Mouse (Mus musculus): ENCODE results near the gene Mtrex. TPM values are rescaled to one million over a fixed set of nuclear protein-coding genes. Genes with fewer than 3 reads are reported as not detected.

Mtrex gene
- polyA plus RNA-seq, 1 experiment from 2014 or later, result 94.7 TPM

GRCm38 (mm10) chr13:112861825-112862306 is 65.3 kb downstream of the Mtrex start:
- no peak overlapping the region for H3K4me2 ChIP-seq (replicated peaks; ENCODE audit: low read depth, low read length)
- no peak overlapping the region for H3K9ac ChIP-seq (ENCODE audit: low read depth, low read length)
- H3K36me3 ChIP-seq (ENCODE audit: control insufficient read depth, insufficient read depth, low read length), result no peaks in the 10 kb centered on the region
- H3K4me1 ChIP-seq (replicated peaks; ENCODE audit: control insufficient read depth, insufficient read depth, low read length), result no peaks in the 10 kb centered on the region
- no peaks in the 10 kb centered on the region for H3K9me3 ChIP-seq (ENCODE audit: control insufficient read depth, low read length)
- ATAC-seq (ENCODE audit: low FRiP score) (no peak), DNase-seq (ENCODE audit: low spot score) (no peak)
- 54% methylated on average over 5 of the region's 5 CpGs for WGBS
- no peaks in the 10 kb centered on the region for H3K27me3 ChIP-seq (ENCODE audit: control insufficient read depth, insufficient read depth, low read length)
- H3K4me3 ChIP-seq (ENCODE audit: low read depth, low read length), result no peak overlapping the region
- H3K27ac ChIP-seq (ENCODE audit: low read depth, low read length), result no peak overlapping the region

GRCm38 (mm10) chr13:112860911-112861310 is 66.3 kb downstream of the Mtrex start:
- Histone ChIP-seq H3K36me3 (ENCODE audit: control insufficient read depth, insufficient read depth, low read length) (no peaks in the 10 kb centered on the region), H3K9me3 (ENCODE audit: control insufficient read depth, low read length) (no peaks in the 10 kb centered on the region), H3K9ac (ENCODE audit: low read depth, low read length) (no peak overlapping the region), H3K27me3 (ENCODE audit: control insufficient read depth, insufficient read depth, low read length) (no peaks in the 10 kb centered on the region), H3K27ac (ENCODE audit: low read depth, low read length) (no peak overlapping the region), H3K4me1 (replicated peaks; ENCODE audit: control insufficient read depth, insufficient read depth, low read length) (no peaks in the 10 kb centered on the region), H3K4me2 (replicated peaks; ENCODE audit: low read depth, low read length) (no peak overlapping the region), H3K4me3 (ENCODE audit: low read depth, low read length) (no peak overlapping the region)
- WGBS, result 93% methylated on average over 9 of the region's 9 CpGs
- DNase-seq (ENCODE audit: low spot score), result no peak
- ATAC-seq (ENCODE audit: low FRiP score), result no peak

GRCm38 (mm10) chr13:112860370-112860769 is 66.8 kb downstream of the Mtrex start:
- no peaks in the 10 kb centered on the region for H3K27me3 ChIP-seq (ENCODE audit: control insufficient read depth, insufficient read depth, low read length)
- H3K27ac ChIP-seq (ENCODE audit: low read depth, low read length), result no peak overlapping the region
- H3K9me3 ChIP-seq (ENCODE audit: control insufficient read depth, low read length), result no peaks in the 10 kb centered on the region
- DNase-seq (ENCODE audit: low spot score) (no peak), ATAC-seq (ENCODE audit: low FRiP score) (no peak)
- WGBS, result 93% methylated on average over 2 of the region's 2 CpGs
- H3K4me2 ChIP-seq (replicated peaks; ENCODE audit: low read depth, low read length), result no peak overlapping the region
- H3K36me3 ChIP-seq (ENCODE audit: control insufficient read depth, insufficient read depth, low read length), result no peaks in the 10 kb centered on the region
- no peak overlapping the region for H3K9ac ChIP-seq (ENCODE audit: low read depth, low read length)
- H3K4me3 ChIP-seq (ENCODE audit: low read depth, low read length), result no peak overlapping the region
- no peaks in the 10 kb centered on the region for H3K4me1 ChIP-seq (replicated peaks; ENCODE audit: control insufficient read depth, insufficient read depth, low read length)

DNA sequence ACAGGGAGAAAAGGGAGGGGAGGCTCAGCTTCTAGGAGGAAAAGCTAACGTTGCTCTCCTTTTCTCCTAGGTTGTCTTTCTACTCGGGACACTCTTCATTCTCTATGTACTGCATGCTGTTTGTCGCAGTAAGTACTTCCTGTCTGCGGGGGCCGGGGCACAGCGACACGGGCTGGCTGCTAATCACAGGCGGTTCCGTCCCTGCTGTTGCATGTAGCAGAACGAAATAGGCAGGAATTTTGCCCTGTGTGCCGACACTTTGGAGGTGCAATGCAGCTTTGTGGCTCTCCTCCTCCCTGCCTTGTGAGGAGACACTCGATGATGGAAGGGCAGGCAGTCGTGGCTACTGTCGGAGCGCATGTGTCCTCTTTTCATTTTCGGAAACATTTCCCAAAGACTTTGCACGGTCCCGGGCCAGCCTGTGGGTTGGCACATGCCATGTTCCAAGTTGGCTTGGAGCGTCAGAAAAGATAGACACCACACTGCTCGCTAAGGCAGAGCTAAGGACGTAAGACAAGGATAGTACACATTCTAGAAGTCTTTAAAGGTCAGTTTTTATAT is 67.5 kb downstream of the Mtrex start:
- Histone ChIP-seq H3K4me2 (replicated peaks; ENCODE audit: low read depth, low read length) (no peak overlapping the region), H3K27me3 (ENCODE audit: control insufficient read depth, insufficient read depth, low read length) (no peaks in the 10 kb centered on the region), H3K36me3 (ENCODE audit: control insufficient read depth, insufficient read depth, low read length) (no peaks in the 10 kb centered on the region), H3K9ac (ENCODE audit: low read depth, low read length) (no peak overlapping the region), H3K9me3 (ENCODE audit: control insufficient read depth, low read length) (no peaks in the 10 kb centered on the region), H3K4me1 (replicated peaks; ENCODE audit: control insufficient read depth, insufficient read depth, low read length) (no peaks in the 10 kb centered on the region), H3K27ac (ENCODE audit: low read depth, low read length) (no peak overlapping the region), H3K4me3 (ENCODE audit: low read depth, low read length) (no peak overlapping the region)
- WGBS, result 89% methylated on average over 21 of the region's 21 CpGs
- no peak for ATAC-seq (ENCODE audit: low FRiP score)
- no peak for DNase-seq (ENCODE audit: low spot score)

GRCm38 (mm10) chr13:112857921-112858320 is 69.3 kb downstream of the Mtrex start:
- Histone ChIP-seq H3K36me3 (ENCODE audit: control insufficient read depth, insufficient read depth, low read length) (no peaks in the 10 kb centered on the region), H3K4me2 (replicated peaks; ENCODE audit: low read depth, low read length) (no peak overlapping the region), H3K4me3 (ENCODE audit: low read depth, low read length) (no peak overlapping the region), H3K27ac (ENCODE audit: low read depth, low read length) (no peak overlapping the region), H3K9me3 (ENCODE audit: control insufficient read depth, low read length) (no peaks in the 10 kb centered on the region), H3K9ac (ENCODE audit: low read depth, low read length) (no peak overlapping the region), H3K4me1 (replicated peaks; ENCODE audit: control insufficient read depth, insufficient read depth, low read length) (no peaks in the 10 kb centered on the region), H3K27me3 (ENCODE audit: control insufficient read depth, insufficient read depth, low read length) (no peaks in the 10 kb centered on the region)
- ATAC-seq (ENCODE audit: low FRiP score) (no peak), DNase-seq (ENCODE audit: low spot score) (no peak)
- WGBS, result 80% methylated on average over 7 of the region's 7 CpGs

DNA sequence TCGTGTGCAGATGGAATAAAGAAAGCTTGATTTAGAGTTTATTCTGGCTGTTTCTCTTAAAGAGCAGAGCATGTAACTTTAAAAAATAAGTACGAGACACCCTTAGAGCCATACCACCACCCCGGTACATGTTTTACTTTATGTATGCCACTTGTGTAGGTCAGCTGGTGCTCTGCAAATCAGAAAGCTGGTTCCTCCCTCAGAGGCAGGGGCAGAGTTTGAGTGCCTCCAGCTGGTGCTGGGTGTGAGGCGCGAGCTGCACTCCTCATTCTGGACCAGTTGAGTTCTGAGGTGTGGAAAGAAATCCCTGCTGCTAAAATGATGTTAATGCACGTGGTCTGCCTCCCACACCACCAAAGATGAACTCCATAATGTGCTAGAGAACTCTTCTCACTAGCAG is 72.8 kb downstream of the Mtrex start:
- no peak for DNase-seq (ENCODE audit: low spot score)
- Histone ChIP-seq H3K4me3 (ENCODE audit: low read depth, low read length) (no peak overlapping the region), H3K9me3 (ENCODE audit: control insufficient read depth, low read length) (no peaks in the 10 kb centered on the region), H3K27ac (ENCODE audit: low read depth, low read length) (no peak overlapping the region), H3K36me3 (ENCODE audit: control insufficient read depth, insufficient read depth, low read length) (no peaks in the 10 kb centered on the region), H3K4me2 (replicated peaks; ENCODE audit: low read depth, low read length) (no peak overlapping the region), H3K4me1 (replicated peaks; ENCODE audit: control insufficient read depth, insufficient read depth, low read length) (no peaks in the 10 kb centered on the region), H3K9ac (ENCODE audit: low read depth, low read length) (no peak overlapping the region), H3K27me3 (ENCODE audit: control insufficient read depth, insufficient read depth, low read length) (no peaks in the 10 kb centered on the region)
- WGBS, result 66% methylated on average over 6 of the region's 6 CpGs
- peak; percentile 25; the same call in 1 of the 2 replicates for ATAC-seq (ENCODE audit: low FRiP score)

DNA sequence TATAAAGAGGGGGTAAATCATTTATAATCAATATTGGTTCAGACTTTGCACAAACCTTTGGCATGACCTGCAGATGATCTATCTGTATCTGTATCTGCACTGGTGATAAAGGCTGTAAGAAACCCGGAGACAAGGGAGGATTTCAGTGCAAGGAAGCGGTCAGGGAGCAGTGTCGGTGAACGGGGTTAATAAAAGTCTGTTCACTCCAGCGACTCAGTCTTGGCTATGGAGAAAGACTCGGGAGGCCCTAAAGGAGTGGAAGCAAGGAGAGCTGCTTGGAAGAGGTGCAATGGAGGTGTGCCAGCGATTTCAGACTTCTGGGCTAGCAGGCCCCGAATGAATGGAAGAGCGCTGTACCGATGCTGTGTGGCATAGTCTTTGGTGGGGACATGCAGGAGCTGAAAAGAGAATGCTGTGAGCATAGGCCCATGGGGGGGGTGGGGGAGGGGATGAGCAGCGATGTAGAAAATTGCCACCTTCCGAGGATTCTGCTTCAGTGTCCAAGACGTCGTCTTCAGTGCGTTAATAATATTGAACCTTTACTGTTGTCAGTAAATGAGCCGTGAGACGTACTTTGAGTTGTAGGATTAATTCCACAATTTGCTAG is 73.4 kb downstream of the Mtrex start:
- no peaks in the 10 kb centered on the region for H3K4me1 ChIP-seq (replicated peaks; ENCODE audit: control insufficient read depth, insufficient read depth, low read length)
- WGBS, result 46% methylated on average over 17 of the region's 17 CpGs
- peak; percentile 35 for DNase-seq (ENCODE audit: low spot score)
- H3K9me3 ChIP-seq (ENCODE audit: control insufficient read depth, low read length), result no peaks in the 10 kb centered on the region
- peak; percentile 76 for ATAC-seq (ENCODE audit: low FRiP score)
- no peak overlapping the region for H3K4me3 ChIP-seq (ENCODE audit: low read depth, low read length)
- H3K36me3 ChIP-seq (ENCODE audit: control insufficient read depth, insufficient read depth, low read length), result no peaks in the 10 kb centered on the region
- H3K4me2 ChIP-seq (replicated peaks; ENCODE audit: low read depth, low read length), result no peak overlapping the region
- no peak overlapping the region for H3K27ac ChIP-seq (ENCODE audit: low read depth, low read length)
- no peaks in the 10 kb centered on the region for H3K27me3 ChIP-seq (ENCODE audit: control insufficient read depth, insufficient read depth, low read length)
- no peak overlapping the region for H3K9ac ChIP-seq (ENCODE audit: low read depth, low read length)

- H3K27ac ChIP-seq (ENCODE audit: low read depth, low read length), result no peak overlapping the region
- H3K27me3 ChIP-seq (ENCODE audit: control insufficient read depth, insufficient read depth, low read length), result no peaks in the 10 kb centered on the region
- H3K4me2 ChIP-seq (replicated peaks; ENCODE audit: low read depth, low read length), result no peak overlapping the region
- H3K9ac ChIP-seq (ENCODE audit: low read depth, low read length), result no peak overlapping the region
- no peaks in the 10 kb centered on the region for H3K36me3 ChIP-seq (ENCODE audit: control insufficient read depth, insufficient read depth, low read length)
- 96% methylated on average over 3 of the region's 3 CpGs for whole genome bisulfite sequencing
- H3K9me3 ChIP-seq (ENCODE audit: control insufficient read depth, low read length), result no peaks in the 10 kb centered on the region
- H3K4me3 ChIP-seq (ENCODE audit: low read depth, low read length), result no peak overlapping the region
- DNase-seq (ENCODE audit: low spot score) (no peak), ATAC-seq (ENCODE audit: low FRiP score) (no peak)
- no peaks in the 10 kb centered on the region for H3K4me1 ChIP-seq (replicated peaks; ENCODE audit: control insufficient read depth, insufficient read depth, low read length)
These were observed 81.3 kb downstream of the Mtrex start for GRCm38 (mm10) chr13:112845931-112846330.
